Mouse (Mus musculus) bone marrow macrophage, adult 2 months (primary cell): ENCODE measurements around the gene Gm498. TPM values are rescaled to one million over a fixed set of nuclear protein-coding genes. Genes with fewer than 3 reads are reported as not detected.

ENCODE experiments used
- H3K27ac ChIP-seq: 2 replicates; pipeline ENCODE4 v1.5.1; 2012; ENCODE audit warnings: low read depth, low read length; ENCODE audit not compliant: insufficient read depth
- H3K4me1 ChIP-seq: 2 replicates; pipeline ENCODE4 v1.6.1; 2012; ENCODE audit warnings: low read length; ENCODE audit not compliant: control insufficient read depth, insufficient read depth
- H3K4me3 ChIP-seq: 2 replicates; pipeline ENCODE4 v1.5.1; 2012; ENCODE audit warnings: mild to moderate bottlenecking, low read length, moderate library complexity; ENCODE audit not compliant: insufficient read depth
- CTCF ChIP-seq: IDR thresholded peaks from 2 replicates; pipeline ENCODE4 v1.5.1; 2012; ENCODE audit warnings: low read depth, mild to moderate bottlenecking, low read length, moderate library complexity
- POLR2A ChIP-seq: IDR thresholded peaks from 2 replicates; pipeline ENCODE4 v1.6.1; 2012; ENCODE audit warnings: mild to moderate bottlenecking, low read depth, low read length, borderline replicate concordance
- polyA plus RNA-seq: library from polyadenylated mRNA; stranded (reverse); fragments of >200 nt; gene quantifications from 2 replicates; pipeline ENCODE4 v1.2.4, GENCODE M21; 2012; ENCODE audit not compliant: missing spikeins, insufficient read depth, insufficient read length

Gm498 gene
- polyA plus RNA-seq, 1 experiment, result not detected

DNA sequence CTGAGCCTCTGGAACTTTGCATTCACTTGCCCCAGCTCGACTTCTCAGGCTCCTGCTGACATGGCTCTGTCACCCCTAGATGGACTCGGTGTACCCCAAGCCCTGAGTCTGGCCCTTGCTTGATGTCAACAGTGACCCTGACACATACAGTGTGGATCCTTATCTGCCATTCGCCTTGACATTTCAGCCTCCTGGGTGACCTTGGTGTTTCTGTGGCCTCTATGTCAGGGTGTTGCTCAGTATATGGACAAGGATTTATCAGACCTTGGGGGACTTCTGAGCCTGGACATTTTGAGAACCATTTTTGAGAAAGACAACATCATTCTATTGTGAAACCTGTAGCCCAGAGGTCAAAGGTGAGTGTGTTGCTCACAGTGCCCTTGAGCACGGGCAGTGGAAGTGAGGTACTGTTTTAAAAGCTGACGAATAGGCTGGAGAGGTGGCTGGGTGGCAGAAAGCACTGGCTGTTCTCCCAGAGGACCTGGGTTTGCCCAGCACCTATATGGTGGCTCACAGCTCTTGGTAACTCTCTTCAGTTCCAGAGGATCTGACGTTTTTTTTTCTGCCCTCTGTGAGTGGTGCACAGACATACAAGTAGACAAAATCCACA is 33.0 kb upstream of the Gm498 start:
- TF ChIP-seq POLR2A (no peak), CTCF (no peak)
- Histone ChIP-seq H3K4me1 (peaks cover 21% of the 10 kb centered on the region), H3K4me3 (no peak overlapping the region), H3K27ac (no peak overlapping the region)

DNA sequence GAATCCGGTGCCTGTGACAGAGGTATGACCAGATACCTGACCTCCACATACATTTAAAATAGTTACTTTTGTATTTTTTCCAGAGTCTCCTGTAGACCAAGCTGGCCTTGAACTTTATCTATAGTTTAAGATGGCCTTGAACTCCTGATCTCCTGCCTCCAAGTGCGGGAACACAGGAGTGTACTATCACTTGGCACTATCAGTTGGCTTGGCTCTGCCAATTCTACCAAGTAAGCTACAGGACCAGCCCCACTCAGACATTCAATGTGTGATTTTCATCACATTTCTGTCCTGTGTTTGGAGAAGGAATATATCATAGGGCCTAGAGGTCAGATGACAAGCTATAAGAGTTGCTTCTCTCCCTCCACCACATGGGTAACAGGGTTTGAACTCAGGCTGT is 32.3 kb upstream of the Gm498 start:
- H3K4me1 ChIP-seq, result peaks cover 18% of the 10 kb centered on the region
- no peak overlapping the region for H3K27ac ChIP-seq
- no peak overlapping the region for H3K4me3 ChIP-seq
- TF ChIP-seq POLR2A, result no peak
- no peak for TF ChIP-seq CTCF

DNA sequence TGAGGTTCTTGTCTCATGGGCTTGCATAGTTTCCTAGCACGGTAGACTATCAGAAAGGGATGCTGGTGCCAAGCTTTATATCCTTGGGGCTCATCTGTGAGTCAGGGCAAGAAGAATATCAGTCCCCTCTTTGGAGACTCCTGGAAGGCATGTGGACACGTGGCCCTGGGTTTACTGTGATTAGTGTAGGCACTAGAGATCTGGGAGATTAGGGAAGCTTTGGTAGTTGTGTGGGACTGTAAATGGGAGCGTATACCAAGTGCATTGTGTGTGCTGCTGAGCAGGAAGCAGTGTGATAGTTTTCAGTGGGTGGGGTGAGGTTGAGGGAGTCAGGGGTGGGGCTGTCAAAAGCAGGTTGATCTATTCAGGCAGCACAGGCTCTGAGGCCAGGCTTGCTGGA is 31.7 kb upstream of the Gm498 start:
- no peak overlapping the region for H3K4me3 ChIP-seq
- TF ChIP-seq POLR2A (no peak), CTCF (no peak)
- H3K4me1 ChIP-seq, result peaks cover 18% of the 10 kb centered on the region
- no peak overlapping the region for H3K27ac ChIP-seq

DNA sequence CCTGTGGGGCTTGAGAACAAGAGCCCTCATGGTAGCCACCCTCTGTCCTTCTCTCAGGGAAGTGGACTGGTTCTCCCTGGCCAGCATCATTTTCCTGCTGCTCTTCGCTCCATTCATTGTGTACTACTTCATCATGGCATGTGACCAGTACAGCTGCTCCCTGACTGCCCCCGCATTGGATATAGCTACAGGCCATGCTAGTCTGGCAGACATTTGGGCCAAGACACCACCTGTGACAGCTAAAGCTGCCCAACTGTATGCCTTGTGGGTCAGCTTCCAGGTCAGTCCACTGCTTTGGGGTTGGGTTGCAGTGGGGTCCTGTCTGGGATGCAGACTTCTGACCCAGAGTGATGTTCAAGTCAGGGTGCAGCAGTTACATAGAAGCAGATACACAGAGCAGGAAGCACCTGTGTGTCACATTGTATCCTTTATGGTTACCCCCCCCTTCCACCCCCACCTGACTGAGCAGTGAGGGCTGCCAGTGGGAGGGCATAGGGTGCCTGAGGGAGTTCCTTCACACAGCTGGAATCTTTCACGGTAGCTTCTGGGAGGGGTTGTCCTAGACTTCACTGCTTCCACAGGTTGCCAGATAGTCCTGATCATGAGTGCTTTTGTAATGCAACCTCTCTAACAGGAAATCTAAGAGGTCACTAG is 28.8 kb upstream of the Gm498 start:
- H3K27ac ChIP-seq, result no peak overlapping the region
- TF ChIP-seq POLR2A, result no peak
- TF ChIP-seq CTCF, result no peak
- peaks cover 6% of the 10 kb centered on the region for H3K4me1 ChIP-seq
- no peak overlapping the region for H3K4me3 ChIP-seq

DNA sequence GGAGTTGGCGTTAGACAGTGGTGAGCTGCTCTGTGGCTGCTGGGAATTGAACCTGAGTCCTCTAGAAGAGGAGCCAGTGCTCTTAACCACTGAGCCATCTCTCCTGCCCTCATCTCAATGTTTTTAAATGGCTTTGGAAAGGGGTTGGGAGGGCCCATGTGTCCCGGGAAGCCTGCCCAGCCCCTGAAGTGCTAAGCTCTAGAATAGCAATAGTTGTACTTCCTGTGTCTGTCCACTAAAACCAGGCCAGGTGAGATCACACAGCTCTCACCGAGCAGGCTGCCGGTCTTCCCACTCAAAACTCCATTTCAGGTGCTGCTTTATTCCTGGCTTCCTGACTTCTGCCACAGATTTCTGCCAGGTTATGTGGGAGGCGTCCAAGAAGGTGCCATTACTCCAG is 26.5 kb upstream of the Gm498 start:
- Histone ChIP-seq H3K4me3 (no peak overlapping the region), H3K27ac (no peak overlapping the region), H3K4me1 (no peaks in the 10 kb centered on the region)
- TF ChIP-seq POLR2A (no peak), CTCF (no peak)

DNA sequence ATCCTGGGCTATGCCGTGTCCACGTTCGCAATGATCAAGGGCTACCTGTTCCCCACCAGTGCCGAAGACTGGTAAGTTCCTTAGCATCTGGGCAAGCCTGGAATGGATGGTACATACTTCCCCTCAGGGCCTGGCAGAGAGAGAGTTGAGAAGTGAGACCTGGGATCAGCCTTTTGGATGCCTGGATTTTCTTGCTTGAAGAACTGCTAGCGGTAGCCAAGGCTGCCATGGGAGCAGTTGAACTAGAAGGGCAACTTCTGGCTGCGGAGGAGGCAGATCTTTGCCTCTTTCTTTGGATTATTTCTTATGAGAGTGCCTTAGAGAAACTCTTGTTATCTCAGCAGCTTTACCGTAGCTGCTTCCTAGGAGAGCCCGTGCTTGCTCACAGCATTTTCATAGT is 25.3 kb upstream of the Gm498 start:
- no peaks in the 10 kb centered on the region for H3K4me1 ChIP-seq
- TF ChIP-seq POLR2A, result no peak
- no peak for TF ChIP-seq CTCF
- no peak overlapping the region for H3K27ac ChIP-seq
- no peak overlapping the region for H3K4me3 ChIP-seq

DNA sequence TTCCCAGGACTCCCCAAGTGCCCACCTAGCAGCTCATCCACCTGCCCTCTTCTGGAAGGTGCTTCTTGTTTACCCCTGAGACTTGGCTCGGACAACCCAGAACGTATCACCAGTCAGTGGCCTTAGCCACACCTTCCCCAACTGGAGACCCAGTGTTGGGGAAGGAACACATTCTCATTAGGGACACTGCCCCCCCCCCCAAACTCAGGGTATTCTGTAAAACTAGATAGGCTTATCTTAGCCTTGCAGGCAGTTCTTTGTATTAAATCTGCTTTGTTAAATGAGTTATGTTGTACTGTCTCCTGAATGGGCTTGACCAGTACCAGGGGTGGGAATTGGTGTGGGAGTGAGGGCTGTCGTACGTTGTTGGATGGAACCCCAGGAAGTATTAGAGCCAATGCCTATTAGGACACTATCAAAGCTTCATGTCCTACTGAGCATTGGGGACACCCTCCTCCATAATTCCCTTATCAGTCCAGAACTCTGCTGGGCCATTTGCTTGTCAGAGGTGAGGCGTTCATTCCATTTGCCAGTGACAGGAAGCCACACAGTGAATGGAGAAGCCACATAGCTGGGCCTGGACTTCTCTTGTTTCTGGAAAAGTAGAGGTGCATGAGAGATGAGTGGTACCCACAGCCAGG is 18.4 kb upstream of the Gm498 start:
- H3K27ac ChIP-seq, result no peak overlapping the region
- H3K4me3 ChIP-seq, result no peak overlapping the region
- TF ChIP-seq POLR2A (no peak), CTCF (no peak)
- no peaks in the 10 kb centered on the region for H3K4me1 ChIP-seq

DNA sequence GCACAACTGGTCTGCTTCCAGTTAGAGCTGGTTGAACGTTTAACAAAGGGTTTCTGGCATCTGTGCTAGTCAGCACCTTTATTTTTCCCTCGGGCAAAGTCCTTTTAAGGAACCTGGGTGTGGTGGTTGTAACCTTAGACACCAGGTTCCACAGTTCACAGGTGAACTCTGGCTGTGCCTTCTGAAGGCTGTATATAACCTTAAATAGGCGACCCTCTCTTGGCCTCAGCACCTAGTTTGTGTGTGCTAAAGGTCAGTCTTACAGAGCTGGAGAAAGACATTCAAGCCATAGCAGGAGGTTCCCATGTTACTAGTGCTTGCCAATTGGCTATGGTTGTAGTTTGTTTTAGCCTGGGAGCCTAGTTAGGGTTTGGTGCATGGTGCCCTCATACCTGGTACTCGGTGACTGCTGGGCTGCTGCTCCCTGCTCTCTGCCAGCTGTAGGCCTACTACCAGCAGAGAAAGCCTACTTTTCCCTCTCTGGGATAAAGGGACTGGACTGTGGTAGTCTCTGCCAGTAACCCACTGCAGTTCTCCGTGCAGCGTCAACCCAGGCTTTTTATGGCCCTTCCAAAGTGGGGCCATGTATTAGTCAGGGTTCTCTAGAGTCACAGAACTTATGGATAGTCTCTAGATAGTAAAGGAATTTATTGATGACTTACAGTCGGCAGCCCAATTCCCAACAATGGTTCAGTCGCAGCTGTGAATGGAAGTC is 17.7 kb upstream of the Gm498 start:
- H3K4me1 ChIP-seq, result no peaks in the 10 kb centered on the region
- H3K4me3 ChIP-seq, result no peak overlapping the region
- TF ChIP-seq CTCF (no peak), POLR2A (no peak)
- H3K27ac ChIP-seq, result no peak overlapping the region

DNA sequence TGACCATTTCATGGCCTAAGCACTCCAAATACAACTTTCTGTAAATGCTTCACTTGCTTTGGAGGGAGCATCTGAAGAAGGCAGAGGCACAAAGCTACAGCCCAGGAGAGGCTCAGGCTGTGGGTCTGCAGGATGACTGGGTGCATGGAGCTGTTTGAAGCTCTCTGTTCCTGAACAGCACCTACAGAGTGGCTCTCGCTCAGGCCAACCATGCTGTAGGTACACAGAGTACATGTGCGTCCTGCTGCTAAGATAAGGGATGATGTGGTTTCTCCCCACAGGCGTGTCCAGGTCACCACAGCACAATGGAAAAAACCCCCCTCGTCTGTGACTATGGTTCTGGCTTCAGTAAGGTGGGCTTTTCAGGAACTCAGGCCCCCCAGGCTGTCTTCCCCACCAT is 2.2 kb downstream of the Gm498 start:
- H3K4me3 ChIP-seq, result no peak overlapping the region
- H3K4me1 ChIP-seq, result no peaks in the 10 kb centered on the region
- TF ChIP-seq POLR2A, result no peak
- TF ChIP-seq CTCF, result no peak
- no peak overlapping the region for H3K27ac ChIP-seq

DNA sequence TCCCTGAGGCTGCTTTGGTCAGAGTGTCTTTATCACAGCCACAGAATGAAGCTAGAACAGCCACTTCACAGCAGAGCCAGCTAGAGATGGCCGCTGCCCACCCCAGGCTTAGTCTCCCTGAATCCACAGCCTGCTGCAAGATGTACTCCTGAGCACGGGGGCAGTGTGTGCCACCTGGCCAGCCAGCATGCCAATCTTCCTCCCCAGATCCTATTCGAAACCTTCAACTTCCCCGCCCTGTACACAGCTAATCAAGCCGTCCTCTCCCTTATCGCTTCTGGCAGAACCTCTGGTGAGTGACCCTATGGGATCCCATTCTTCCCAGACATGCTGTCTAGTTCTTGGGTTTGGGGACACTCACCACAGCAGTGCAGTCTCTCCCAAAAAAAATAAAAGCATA is 17.1 kb downstream of the Gm498 start:
- TF ChIP-seq CTCF, result no peak
- no peak for TF ChIP-seq POLR2A
- no peak overlapping the region for H3K4me3 ChIP-seq
- H3K27ac ChIP-seq, result no peak overlapping the region
- no peaks in the 10 kb centered on the region for H3K4me1 ChIP-seq
